Mouse (Mus musculus) liver, embryonic 14.5 days (tissue): Measurements from ENCODE around the gene Socs4.

Source experiments
- CTCF ChIP-seq: IDR thresholded peaks from 2 replicates; pipeline ENCODE4 v1.5.1; 2016; ENCODE audit warnings: antibody characterized with exemption, low read depth, control low read depth
- EP300 ChIP-seq: IDR thresholded peaks from 2 replicates; pipeline ENCODE4 v1.6.1; 2016; ENCODE audit warnings: antibody characterized with exemption, low read depth

DNA sequence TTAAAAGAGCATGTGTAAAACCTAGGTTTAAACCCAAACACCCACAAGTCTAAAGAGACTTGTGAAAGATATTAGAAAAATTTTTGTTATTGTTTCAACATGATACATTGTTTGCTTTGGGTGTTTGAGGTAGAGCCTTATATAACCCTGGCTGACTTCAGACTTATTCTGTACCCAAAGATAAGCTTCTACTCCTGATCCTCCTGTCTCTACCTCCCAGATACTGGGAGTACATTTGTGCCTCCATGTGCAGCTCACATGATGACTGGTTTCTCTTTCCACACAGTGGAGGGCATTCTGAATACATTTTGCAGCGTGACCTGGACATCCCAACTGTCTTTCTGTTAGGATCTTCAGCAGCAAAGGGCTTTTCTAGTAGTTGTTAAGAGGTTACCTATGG lies 9.5 kb downstream of the Socs4 start:
- TF ChIP-seq CTCF = no peak
- TF ChIP-seq EP300 = no peak
